Mouse (Mus musculus): ENCODE measurements around the gene Hemk1.

DNA sequence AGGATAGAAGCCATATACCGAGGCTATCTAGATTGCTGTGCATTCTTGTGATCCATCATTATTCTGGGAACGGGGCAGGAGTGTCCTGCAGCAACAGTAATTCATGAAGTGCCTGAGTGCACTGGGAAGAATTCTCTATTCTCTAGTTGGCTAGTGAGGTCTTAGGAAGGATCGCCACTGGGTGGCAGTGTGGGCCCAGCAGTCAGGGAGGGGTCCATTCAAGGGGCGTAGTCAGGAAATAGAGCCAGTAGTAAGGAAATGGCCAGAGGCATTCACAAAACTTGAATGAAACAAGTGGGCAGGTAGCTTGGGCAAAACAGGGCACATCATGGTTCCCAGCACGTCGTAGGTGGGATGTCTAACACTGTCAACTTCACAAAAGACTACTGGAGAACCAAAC lies 43.9 kb downstream of the Hemk1 start:
- TF ChIP-seq CTCF (IDR thresholded peaks at IDR 0.05; ENCODE audit: borderline replicate concordance, control insufficient read depth, extremely low read depth, insufficient read depth, low read length, poor library complexity): peak; percentile 65; the same call in 1 of the 2 replicates
- TF ChIP-seq POLR2A (IDR thresholded peaks at IDR 0.05; ENCODE audit: control insufficient read depth, extremely low read depth, insufficient read depth, low read length, poor library complexity): no peak

Measured in thymus, adult 2 months (tissue).